Mouse (Mus musculus) lung, embryonic 14.5 days (tissue): Measurements from ENCODE around the gene A130010J15Rik. TPM values are rescaled to one million over a fixed set of nuclear protein-coding genes. Genes with fewer than 3 reads are reported as not detected.

Experiments used
- ATAC-seq: fragments of 200-750 bp; cut with Nextera tagmentation; 2 replicates; pipeline ENCODE4 v1.8.0; 2017; ENCODE audit warnings: mild to moderate bottlenecking, moderate TSS enrichment, moderate library complexity; ENCODE audit not compliant: insufficient read depth
- DNase-seq: peaks from one replicate; pipeline ENCODE4 v3.0.0-alpha.2; 2015
- H3K27ac ChIP-seq: fragments of 300-500 bp; sonication (generic); 2 replicates; pipeline ENCODE4 v1.5.1; 2014; ENCODE audit warnings: low read depth, mild to moderate bottlenecking, moderate library complexity
- H3K27me3 ChIP-seq: fragments of 300-500 bp; sonication (generic); 2 replicates; pipeline ENCODE4 v1.6.1; 2014; ENCODE audit warnings: low read length, control low read depth; ENCODE audit not compliant: insufficient read depth
- H3K36me3 ChIP-seq: fragments of 300-500 bp; sonication (generic); 2 replicates; pipeline ENCODE4 v1.6.1; 2014; ENCODE audit warnings: control low read depth; ENCODE audit not compliant: insufficient read depth
- H3K4me1 ChIP-seq: fragments of 300-500 bp; sonication (generic); 2 replicates; pipeline ENCODE4 v1.6.1; 2014; ENCODE audit warnings: antibody characterized with exemption, control low read depth; ENCODE audit not compliant: insufficient read depth
- H3K4me2 ChIP-seq: fragments of 300-500 bp; sonication (generic); 2 replicates; pipeline ENCODE4 v1.6.1; 2014; ENCODE audit warnings: mild to moderate bottlenecking
- H3K4me3 ChIP-seq: fragments of 300-500 bp; sonication (generic); 2 replicates; pipeline ENCODE4 v1.5.1; 2014; ENCODE audit warnings: low read depth, low read length
- H3K9ac ChIP-seq: fragments of 300-500 bp; sonication (generic); 2 replicates; pipeline ENCODE4 v1.6.1; 2014
- H3K9me3 ChIP-seq: fragments of 300-500 bp; sonication (generic); 2 replicates; pipeline ENCODE4 v1.6.1; 2016; ENCODE audit warnings: low read depth, low read length, control low read depth
- CTCF ChIP-seq: IDR thresholded peaks from 2 replicates; pipeline ENCODE4 v1.5.1; 2016; ENCODE audit warnings: antibody characterized with exemption, low read depth
- WGBS: fragments of 180-500 bp; shearing (Covaris S2); extraction: QIAGEN DNeasy Blood & Tissue Kit; methylation state at CpG from one replicate; pipeline ENCODE4 v1.1.7; 2014; 5-methylcytosine and 5-hydroxymethylcytosine counted together
- polyA plus RNA-seq: library from polyadenylated mRNA; unstranded; fragments of >200 nt; fragmentation: Nextera tagmentation; extraction: Ambion mirVana; gene quantifications from 2 replicates; pipeline ENCODE4 v1.2.1, GENCODE M21; 2014

A130010J15Rik gene
- polyA plus RNA-seq, 1 experiment from 2014 or later: 16.0 TPM

DNA sequence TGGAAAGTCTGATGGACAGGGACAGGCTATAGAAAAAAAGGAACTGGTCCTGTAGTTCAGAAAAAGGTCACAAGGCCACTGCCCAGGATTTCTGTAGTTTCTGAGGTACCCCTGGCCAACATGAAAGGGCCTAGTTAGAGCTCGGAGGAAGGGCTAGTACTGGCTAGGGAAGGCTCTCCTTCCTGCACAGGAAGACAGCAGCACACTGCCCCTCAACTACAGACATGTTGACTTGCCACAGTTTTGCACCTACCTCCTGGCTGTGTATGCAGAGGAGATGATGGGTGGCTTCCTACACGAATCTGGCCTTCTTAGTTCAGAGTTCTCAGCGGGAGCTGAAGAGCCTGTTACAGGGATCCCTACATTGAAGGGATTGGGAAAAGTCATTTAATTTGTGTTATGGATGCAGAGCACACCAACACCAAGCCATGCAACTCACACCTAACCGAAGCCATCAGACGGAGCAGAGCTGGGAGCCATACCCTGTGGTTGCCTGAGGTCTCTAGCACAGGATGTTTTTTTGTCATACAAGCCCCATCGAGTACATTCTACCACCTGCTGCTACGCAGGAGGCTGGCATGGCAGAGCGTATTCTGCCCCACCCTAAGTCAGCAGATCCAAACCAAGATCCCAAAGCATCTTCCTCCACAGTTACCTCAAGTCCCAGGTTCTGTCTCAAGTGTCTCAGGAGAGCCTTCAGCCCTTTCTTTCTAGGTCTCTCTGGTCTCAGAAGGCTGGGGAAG, 33.0 kb downstream of the A130010J15Rik start:
- 78% methylated on average over 8 of the region's 8 CpGs for WGBS
- no peaks in the 10 kb centered on the region for H3K9me3 ChIP-seq
- no peak overlapping the region for H3K4me3 ChIP-seq
- TF ChIP-seq CTCF: no peak
- no peak overlapping the region for H3K27ac ChIP-seq
- ATAC-seq (no peak), DNase-seq (no peak)
- H3K27me3 ChIP-seq: no peaks in the 10 kb centered on the region
- H3K9ac ChIP-seq: no peak overlapping the region
- no peaks in the 10 kb centered on the region for H3K36me3 ChIP-seq
- no peaks in the 10 kb centered on the region for H3K4me1 ChIP-seq
- no peak overlapping the region for H3K4me2 ChIP-seq

GRCm38 (mm10) chr1:193201383-193201778, 33.5 kb downstream of the A130010J15Rik start, which contains the start of gene Traf3ip3:
Gene Traf3ip3, minus strand, starts transcription at chr1:193201703.
- Histone ChIP-seq H3K27me3 (no peaks in the 10 kb centered on the region), H3K36me3 (no peaks in the 10 kb centered on the region), H3K9me3 (no peaks in the 10 kb centered on the region), H3K4me2 (no peak within 1 kb of the TSS), H3K9ac (no peak within 1 kb of the TSS), H3K27ac (no peak within 1 kb of the TSS), H3K4me1 (no peaks in the 10 kb centered on the region), H3K4me3 (no peak within 1 kb of the TSS)
- DNase-seq (peak; percentile 12), ATAC-seq (no peak)
- TF ChIP-seq CTCF: no peak
- WGBS: 51% methylated on average over 5 of the region's 5 CpGs

- ATAC-seq (no peak), DNase-seq (no peak)
- no peaks in the 10 kb centered on the region for H3K36me3 ChIP-seq
- H3K27ac ChIP-seq: no peak overlapping the region
- no peaks in the 10 kb centered on the region for H3K27me3 ChIP-seq
- no peak for TF ChIP-seq CTCF
- H3K9me3 ChIP-seq: no peaks in the 10 kb centered on the region
- no peaks in the 10 kb centered on the region for H3K4me1 ChIP-seq
- H3K4me2 ChIP-seq: no peak overlapping the region
- no peak overlapping the region for H3K9ac ChIP-seq
- H3K4me3 ChIP-seq: no peak overlapping the region
- 54% methylated on average over 2 of the region's 2 CpGs for WGBS
Observed at GRCm38 (mm10) chr1:193203821-193204220, 36.0 kb downstream of the A130010J15Rik start.

GRCm38 (mm10) chr1:193205431-193205830, 37.6 kb downstream of the A130010J15Rik start:
- Histone ChIP-seq H3K4me2 (no peak overlapping the region), H3K36me3 (no peaks in the 10 kb centered on the region), H3K27ac (no peak overlapping the region), H3K27me3 (no peaks in the 10 kb centered on the region), H3K9me3 (no peaks in the 10 kb centered on the region), H3K9ac (no peak overlapping the region), H3K4me1 (no peaks in the 10 kb centered on the region), H3K4me3 (no peak overlapping the region)
- WGBS: 86% methylated on average over 2 of the region's 2 CpGs
- no peak for TF ChIP-seq CTCF
- DNase-seq: no peak
- ATAC-seq: no peak

DNA sequence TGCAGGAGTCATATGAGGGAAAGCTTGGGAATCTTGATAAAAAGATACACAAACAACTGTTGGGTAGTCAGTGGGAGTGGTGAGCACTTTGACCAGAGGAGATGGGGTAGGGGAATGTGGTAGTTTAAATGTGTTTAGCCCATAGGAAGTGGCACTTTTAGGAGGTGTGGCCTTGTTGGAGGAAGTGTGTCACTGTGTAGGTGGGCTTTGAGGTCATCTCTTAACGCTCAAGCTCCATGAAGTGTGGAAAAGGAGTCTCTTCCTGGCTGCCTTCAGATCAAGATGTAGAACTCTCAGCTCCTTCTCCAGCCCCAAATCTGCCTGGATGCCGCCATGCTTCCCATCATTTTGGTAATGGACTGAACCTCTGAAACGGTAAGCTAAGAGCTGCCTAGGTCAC, 39.7 kb downstream of the A130010J15Rik start, which contains the start of gene Lamb3:
TSS of gene Lamb3 (plus strand) at position 197 of the 400 bp plus-strand sequence.
- DNase-seq (no peak), ATAC-seq (no peak)
- Histone ChIP-seq H3K9me3 (no peaks in the 10 kb centered on the region), H3K4me2 (no peak within 1 kb of the TSS), H3K27ac (no peak within 1 kb of the TSS), H3K27me3 (no peaks in the 10 kb centered on the region), H3K36me3 (no peaks in the 10 kb centered on the region), H3K4me1 (no peaks in the 10 kb centered on the region), H3K9ac (no peak within 1 kb of the TSS), H3K4me3 (no peak within 1 kb of the TSS)
- WGBS: 89% methylated on average over 3 of the region's 3 CpGs
- TF ChIP-seq CTCF: no peak

DNA sequence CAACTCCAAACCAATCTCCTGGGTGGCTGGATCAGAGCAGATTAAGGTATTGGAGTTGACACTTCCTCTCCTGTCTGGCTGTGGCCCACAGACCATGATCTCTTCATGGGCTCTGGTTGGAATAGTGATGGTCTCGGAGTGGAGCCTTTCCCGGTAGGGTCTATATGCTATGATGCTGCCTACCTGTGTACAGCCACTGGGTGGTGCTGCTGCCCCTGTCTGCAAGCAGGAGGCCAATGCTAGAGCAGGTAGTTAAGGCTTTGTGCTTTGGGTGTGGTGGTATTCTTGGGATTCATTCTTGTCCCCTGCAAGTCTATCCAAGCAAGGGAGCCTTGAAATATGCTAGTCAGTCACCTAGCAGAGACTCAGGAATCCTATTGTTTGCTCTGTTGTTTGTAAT, 40.3 kb downstream of the A130010J15Rik start:
- H3K4me3 ChIP-seq: no peak overlapping the region
- no peaks in the 10 kb centered on the region for H3K27me3 ChIP-seq
- peak; percentile 63 for DNase-seq
- no peak overlapping the region for H3K27ac ChIP-seq
- no peaks in the 10 kb centered on the region for H3K36me3 ChIP-seq
- H3K4me1 ChIP-seq: no peaks in the 10 kb centered on the region
- ATAC-seq: no peak
- peak; percentile 81 for TF ChIP-seq CTCF
- H3K4me2 ChIP-seq: no peak overlapping the region
- H3K9me3 ChIP-seq: no peaks in the 10 kb centered on the region
- no peak overlapping the region for H3K9ac ChIP-seq
- 37% methylated on average over 2 of the region's 2 CpGs for WGBS

DNA sequence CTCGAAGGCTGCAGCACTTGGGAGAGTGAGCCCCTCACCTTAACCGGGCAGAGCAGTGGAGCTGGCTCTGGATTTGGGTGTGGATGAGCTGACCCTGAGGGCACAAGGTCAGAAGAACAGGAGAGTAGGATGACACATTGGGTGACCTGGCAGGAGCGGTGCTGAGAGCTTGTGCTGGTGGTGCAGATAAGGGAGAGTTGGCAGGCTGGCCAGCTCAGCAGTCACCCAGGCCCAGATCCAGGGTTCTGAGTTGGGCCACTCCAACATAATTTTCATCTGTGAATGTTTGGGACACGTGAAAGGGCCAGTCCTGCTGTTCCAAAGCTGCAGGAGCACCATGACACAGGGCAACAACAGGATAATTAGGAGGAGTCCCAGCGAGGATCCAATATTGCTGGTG, 43.5 kb downstream of the A130010J15Rik start:
- TF ChIP-seq CTCF: no peak
- H3K9me3 ChIP-seq: no peaks in the 10 kb centered on the region
- WGBS: 65% methylated on average over 5 of the region's 5 CpGs
- DNase-seq: no peak
- H3K4me3 ChIP-seq: no peak overlapping the region
- ATAC-seq: no peak
- H3K4me2 ChIP-seq: no peak overlapping the region
- H3K27ac ChIP-seq: no peak overlapping the region
- H3K4me1 ChIP-seq: no peaks in the 10 kb centered on the region
- no peaks in the 10 kb centered on the region for H3K36me3 ChIP-seq
- no peaks in the 10 kb centered on the region for H3K27me3 ChIP-seq
- no peak overlapping the region for H3K9ac ChIP-seq

DNA sequence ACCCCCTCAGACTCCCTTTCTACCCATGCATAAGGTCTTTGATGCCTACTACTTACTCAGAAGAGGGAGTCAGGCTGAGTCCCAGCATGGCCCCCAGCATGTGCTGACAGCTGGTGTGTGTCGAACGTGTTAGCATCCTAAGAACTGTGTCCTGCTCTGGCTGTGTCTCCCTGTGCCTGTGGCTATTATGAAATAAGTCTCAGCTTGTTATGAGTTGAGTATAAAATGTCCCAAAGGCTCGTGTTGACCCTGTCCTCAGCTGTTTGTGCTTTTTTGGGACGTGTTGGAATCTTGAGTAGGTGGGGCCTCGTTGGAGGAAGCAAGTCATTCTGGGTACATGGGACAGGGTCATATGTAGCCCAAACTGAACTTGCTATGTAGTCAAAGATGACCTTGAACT, 46.2 kb downstream of the A130010J15Rik start:
- WGBS: 55% methylated on average over 5 of the region's 5 CpGs
- Histone ChIP-seq H3K4me2 (no peak overlapping the region), H3K27me3 (no peaks in the 10 kb centered on the region), H3K9me3 (no peaks in the 10 kb centered on the region), H3K9ac (no peak overlapping the region), H3K27ac (no peak overlapping the region), H3K36me3 (no peaks in the 10 kb centered on the region), H3K4me3 (no peak overlapping the region), H3K4me1 (no peaks in the 10 kb centered on the region)
- ATAC-seq (no peak), DNase-seq (no peak)
- no peak for TF ChIP-seq CTCF
